Mouse (Mus musculus): ENCODE data around the gene P2ry6.

Gene P2ry6

GRCm38 (mm10) chr7:100984452-100985395, 10.3 kb upstream of the P2ry6 start:
- DNase-seq: no peak

- DNase-seq: no peak
Observed at GRCm38 (mm10) chr7:100979175-100979574, 4.7 kb upstream of the P2ry6 start.

DNA sequence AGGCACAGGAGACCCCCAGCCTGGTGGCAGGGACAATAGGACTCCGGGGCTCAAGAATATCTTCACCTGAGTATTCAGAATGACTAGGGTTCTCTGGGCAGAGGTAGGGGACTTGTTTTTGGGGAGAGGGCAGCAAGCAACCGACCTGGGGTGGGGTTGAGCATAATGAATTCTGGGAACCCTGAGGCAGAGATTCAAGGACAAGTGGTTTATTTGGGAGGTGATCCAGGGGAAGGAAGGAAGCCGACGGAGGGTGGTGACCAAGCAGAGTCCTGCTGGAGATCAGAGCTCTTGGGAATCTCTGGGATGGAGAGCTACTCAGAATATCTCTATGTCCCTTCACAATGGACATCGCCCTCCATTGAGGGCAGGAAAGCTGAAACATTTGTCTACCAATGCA, 3.7 kb upstream of the P2ry6 start:
- DNase-seq: no peak

DNA sequence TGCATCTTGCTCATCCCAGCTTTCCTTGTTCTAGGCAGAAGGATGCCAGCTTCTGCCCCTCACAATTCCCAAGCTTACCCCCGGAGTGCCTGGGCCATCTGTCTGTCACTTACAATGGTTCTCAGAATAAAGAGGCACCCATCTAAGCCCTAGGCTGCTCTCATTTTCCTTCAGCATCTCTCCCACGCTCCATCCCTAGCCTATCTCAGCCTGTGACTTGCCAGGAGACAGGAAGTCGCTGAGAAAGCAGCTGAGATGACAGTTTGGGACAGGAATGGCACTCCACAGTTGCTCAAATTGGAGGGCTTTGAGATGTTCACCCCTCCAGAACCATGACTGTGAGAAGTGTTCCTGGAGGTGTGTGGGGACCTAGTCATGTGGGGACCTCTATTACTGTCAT, 1.6 kb downstream of the P2ry6 start:
- DNase-seq: no peak

- DNase-seq: no peak
Observed at GRCm38 (mm10) chr7:100968874-100969659, 5.4 kb downstream of the P2ry6 start.

DNA sequence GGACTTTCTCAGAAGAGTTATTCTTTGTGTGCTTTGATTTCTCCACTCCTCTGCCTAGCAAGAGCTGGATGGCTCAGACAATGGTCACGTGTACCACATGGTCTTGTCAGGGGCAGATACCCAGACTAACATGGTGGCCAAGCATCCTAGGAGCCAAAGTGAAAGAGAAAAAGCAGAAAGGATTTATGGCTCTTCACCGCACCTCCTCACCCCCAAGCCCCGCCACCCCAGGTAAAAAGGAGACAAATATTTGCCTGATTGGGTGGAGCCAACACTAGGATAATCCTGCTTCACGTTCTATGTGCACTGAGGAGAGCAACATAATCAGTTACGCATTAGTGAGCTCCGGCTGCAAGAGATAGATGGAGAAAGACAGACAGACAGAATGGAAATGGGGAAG, 6.1 kb downstream of the P2ry6 start:
- no peak for DNase-seq

DNA sequence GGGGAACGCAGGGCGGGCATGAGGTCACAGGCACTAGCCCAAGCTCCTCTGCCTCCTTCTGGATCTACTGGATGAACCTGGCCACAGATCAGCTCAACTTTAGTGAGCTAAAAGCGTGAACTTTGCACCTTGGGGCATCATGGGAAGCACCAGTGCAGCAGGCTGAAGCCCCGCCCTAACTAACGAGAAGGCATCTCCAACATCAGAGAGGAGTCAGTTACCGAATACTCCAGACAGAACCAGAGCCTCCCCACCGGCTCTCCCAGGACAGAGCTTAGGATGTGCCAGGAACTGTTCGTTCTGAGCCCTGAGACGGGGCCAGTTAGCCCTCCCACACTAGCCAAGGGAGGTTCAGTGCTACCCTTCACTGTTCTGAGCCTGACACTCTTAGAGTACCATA, 6.6 kb downstream of the P2ry6 start:
- no peak for DNase-seq

- no peak for DNase-seq
Observed at GRCm38 (mm10) chr7:100966014-100966413, 8.4 kb downstream of the P2ry6 start.

- peak; percentile 19 for DNase-seq
Observed at GRCm38 (mm10) chr7:100965079-100965478, 9.4 kb downstream of the P2ry6 start.

DNA sequence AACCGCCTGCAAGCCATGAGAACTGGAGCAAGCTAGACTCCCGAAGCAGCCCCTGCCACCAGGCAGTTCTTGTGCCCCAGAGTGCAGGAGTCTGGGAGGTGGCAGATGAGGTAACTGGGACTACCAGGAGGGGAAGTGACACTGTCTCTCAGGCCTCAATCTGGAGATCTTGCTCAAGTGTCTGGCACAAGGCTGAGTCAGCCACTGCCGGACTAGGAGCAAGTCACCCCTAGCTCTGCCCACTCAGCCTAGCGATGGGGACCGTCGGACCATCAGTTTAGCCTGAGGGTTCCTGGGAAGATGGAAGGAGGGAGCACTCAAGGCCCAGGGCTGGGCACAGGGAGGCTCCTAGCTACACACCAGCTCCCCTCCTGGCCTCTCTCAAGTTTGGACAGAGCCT, 10.2 kb downstream of the P2ry6 start:
- no peak for DNase-seq

GRCm38 (mm10) chr7:100963381-100963780, 11.1 kb downstream of the P2ry6 start:
- no peak for DNase-seq

DNA sequence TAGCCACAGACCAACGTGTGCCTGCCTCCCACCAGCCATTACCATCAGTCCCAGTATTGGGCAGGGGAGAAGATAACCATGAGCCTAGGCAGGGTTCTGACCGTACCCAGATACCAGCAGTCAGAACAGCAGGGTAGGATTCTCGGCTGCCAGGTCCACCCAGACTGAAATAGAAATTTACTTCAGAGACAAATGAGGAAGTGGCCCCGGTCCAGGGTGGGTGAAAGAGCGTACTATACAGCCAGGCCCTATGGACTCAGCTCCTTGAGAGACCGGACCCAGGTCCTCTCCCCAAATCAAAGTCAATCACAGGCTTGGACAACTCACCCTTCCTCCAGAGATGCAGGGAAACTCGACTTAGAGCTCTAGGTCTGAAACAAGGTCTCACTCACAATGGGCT, 13.3 kb downstream of the P2ry6 start:
- no peak for DNase-seq

- DNase-seq: no peak
Observed at GRCm38 (mm10) chr7:100960462-100960861, 14.0 kb downstream of the P2ry6 start.

GRCm38 (mm10) chr7:100958426-100958825, 16.0 kb downstream of the P2ry6 start:
- DNase-seq: no peak

DNA sequence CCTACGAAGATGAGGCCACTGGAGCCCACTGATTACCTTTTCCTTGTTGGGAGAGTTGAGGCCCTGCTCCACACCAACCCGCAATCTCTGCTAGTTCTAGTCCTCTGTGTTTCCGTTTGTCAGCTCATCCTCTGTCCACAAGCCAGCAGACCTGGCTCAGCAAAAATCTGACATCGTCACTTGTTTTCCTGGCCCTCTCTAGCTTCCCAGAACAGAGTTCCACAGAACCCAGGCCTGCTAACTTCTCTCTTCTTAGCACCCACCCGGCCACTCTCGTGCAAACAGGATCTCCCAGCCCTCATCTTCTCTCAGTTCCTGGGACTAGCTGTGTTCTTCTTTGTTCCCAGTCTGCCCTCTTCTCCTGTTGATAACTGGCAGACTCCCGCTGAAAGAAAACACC, 21.8 kb downstream of the P2ry6 start:
- DNase-seq: no peak

DNA sequence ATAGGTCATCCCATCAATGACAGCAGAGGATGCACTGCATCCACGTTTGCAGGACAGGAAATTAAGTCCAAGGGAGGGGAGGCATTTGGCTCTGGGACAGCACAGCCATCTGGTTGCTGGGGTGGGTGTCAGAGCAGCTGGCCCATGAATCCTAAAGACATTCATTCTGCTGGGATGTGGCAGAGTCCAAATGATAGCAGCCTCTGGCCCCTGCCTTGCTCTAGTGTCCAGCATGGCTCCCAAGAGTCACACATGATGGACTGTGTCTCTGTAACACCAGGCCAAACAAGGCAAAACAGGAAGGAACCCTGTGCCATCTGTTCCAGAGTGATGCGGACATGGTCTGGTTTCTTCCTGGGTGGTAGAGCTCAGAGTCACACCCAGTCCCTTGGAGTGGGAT, 22.5 kb downstream of the P2ry6 start:
- DNase-seq: no peak

DNA sequence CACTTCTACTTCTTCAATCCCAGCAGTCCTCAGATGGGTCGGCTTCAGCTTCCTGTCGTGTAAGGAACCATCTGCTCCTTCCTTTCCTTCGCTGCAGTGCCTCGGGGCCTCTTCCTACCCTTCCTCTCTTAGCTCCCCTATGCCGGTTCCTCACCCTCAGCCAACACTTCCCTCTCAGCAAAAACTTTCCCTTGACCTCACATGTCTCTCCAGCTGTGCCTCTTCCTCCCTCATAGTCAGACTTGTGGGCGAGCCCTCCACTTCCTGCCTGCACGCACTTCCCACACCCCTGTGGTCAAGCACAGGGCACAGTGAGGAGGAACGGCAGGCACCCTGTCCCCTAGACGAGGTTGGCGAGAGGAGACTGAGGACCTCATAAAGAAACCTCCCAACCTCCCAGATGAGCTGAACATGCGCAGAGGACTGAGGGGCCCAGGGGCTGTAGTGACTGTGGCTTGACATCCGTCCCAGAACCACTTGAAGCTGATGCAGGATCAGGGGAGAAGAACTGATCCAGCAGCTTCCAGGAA, 23.9 kb downstream of the P2ry6 start:
- no peak for DNase-seq

- no peak for DNase-seq
Observed at GRCm38 (mm10) chr7:100950031-100950430, 24.4 kb downstream of the P2ry6 start.

DNA sequence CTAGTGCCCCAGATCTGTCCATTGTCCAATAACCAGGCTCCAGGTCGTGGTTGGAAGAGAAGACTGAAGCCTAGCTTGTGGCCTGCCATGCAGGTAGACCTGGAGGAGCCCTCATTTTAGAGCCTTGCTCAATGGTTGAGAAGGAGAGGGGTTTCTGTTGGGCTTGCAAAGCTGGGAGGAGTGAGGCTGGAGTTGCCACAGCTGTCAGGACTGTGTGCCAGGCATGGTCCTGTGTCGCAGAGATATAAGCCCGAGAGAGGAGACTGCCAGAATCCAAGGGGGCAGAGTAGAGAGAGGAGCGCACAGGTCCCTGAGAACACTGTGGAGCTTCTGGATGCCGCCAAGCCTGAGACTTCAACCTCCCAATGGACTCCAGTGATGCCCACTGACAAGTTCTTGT, 29.7 kb downstream of the P2ry6 start:
- DNase-seq: no peak

DNA sequence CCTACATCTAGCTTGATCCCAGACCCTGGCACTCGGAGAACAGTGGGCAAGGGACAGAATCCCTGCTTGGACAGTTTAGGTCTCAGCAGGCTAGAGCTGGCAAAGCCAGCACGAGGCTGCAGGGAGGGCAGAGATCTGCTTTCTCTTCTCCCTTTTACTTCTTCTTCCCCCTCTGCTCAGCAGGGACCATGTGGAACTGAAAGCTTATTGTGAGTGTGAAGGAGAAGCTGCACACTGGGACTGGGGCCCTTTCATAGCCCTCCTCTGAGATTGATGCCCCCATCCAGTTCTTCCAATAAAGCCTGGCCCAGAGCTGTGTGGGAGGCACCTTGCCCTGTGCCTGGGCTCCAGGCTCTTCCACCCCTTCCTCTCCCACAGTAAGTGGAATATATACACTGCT, 30.1 kb downstream of the P2ry6 start:
- DNase-seq: no peak

- peak; percentile 68 for DNase-seq
Observed at GRCm38 (mm10) chr7:100942789-100943615, 31.4 kb downstream of the P2ry6 start.

DNA sequence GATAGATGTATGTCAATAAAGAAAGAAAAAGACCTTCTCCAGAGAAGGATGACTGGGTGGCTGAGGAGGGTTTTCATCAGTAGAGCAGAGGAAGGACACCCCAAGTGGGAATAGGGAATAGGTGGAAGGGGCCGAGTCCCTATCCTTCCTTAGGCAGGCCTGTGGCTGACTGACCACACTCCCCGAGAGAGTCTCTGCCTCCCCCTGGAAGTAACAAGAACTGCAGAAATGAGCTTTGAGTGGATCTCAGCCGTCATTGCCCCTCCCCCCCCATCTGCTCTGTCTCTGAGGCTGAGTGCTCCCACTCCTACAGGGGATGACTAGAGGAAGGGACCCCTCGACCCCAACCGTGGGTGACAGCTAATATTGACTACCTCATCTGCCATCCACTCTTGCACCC, 33.3 kb downstream of the P2ry6 start:
- DNase-seq: no peak

DNA sequence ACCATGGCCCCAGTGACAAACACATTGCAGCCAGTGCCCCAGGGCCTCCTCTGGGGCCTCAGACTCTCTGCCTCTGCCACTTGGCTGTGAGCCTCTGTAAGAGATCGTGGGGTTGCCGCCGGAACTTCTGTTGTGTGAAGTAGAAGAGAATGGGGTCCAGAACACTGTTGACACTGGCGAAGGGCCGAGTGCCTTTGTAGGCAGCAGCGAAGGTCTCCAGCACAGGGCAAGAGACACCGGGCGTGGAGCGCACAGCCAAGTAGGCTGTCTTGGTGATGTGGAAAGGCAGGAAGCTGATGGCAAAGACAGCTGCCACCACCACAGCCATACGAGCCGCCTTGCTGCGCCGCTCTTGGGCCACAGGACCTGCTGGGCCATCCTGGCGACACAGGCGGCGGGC, 36.3 kb downstream of the P2ry6 start:
- DNase-seq: no peak

Data from cerebellum, adult 9-10 months (tissue).